Mouse (Mus musculus) adrenal gland, adult 2 months (tissue): ENCODE measurements around the gene Sac3d1. TPM values are rescaled to one million over a fixed set of nuclear protein-coding genes. Genes with fewer than 3 reads are reported as not detected.
"Not testable (repeated sequence)": the region's sequence is repeated elsewhere in the genome, so short reads cannot be mapped to it uniquely, and the experiment has no call there.

Source experiments
- DNase-seq: peaks from one replicate; pipeline ENCODE4 v3.0.0; 2021
- long read RNA-seq: library from polyadenylated mRNA; stranded (forward); transcript quantifications from one replicate; pipeline ENCODE4 v2.0.0, GENCODE M21; 2021
- polyA plus RNA-seq: library from polyadenylated mRNA; depleted of rRNA; stranded (reverse); fragments of >200 nt; gene quantifications from 2 replicates; pipeline ENCODE4 v1.2.3, GENCODE M21; 2012; rRNA removed
- total RNA-seq, 2 experiments: library from RNA; stranded (reverse); gene quantifications; 2 replicates each; pipeline ENCODE4 v1.2.3; 2021

The Sac3d1 gene
- total RNA-seq (10 to 100 TPM; 15.7 to 16.5 TPM), polyA plus RNA-seq (92.6 and 97.2 TPM in 2 replicates)
- long read RNA-seq, transcript Sac3d1-201 (2 exons, 1,442 nt): major isoform, 25 of 26 reads
- long read RNA-seq, partial matches to known transcripts: 0 of 26 reads
- long read RNA-seq, other reads (novel, unspliced or antisense): 1 of 26 reads

DNA sequence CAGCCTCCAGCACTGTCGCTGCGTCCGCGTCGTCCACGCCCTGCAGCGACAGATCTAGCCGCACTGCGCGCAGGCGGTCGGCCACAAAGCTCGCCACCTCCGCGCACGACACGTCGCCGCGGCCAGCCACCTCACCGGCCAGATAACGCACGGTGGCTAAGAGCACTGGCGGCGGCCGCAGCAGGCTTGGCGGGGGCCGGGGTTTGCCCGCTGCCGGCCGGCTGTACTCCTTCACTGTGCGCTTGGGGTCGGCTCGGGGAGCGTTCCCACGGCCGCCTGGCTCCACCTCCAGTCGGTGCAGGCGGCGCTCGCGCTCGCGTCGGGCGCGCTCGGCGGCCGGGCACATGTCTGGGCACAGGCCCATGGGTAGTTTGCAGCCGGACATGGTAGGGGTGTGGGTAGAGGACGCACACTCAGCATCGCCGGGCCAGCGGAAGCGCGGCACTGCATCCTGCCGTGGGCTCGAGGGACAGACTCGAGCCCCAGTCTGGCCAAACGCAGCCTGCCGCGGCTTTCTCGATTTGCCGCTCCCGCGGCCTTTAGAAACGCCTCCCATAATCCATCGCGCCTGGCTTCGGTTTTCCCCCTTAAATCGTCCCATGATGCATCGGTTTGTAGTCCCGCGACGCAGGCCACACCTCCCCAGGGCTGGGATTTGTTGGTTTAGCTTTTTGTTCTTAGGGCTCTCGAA, at the start of gene Sac3d1:
Sac3d1 (minus strand) TSS at position 665 of the 691 bp plus-strand sequence.
- DNase-seq: peak; percentile 94

DNA sequence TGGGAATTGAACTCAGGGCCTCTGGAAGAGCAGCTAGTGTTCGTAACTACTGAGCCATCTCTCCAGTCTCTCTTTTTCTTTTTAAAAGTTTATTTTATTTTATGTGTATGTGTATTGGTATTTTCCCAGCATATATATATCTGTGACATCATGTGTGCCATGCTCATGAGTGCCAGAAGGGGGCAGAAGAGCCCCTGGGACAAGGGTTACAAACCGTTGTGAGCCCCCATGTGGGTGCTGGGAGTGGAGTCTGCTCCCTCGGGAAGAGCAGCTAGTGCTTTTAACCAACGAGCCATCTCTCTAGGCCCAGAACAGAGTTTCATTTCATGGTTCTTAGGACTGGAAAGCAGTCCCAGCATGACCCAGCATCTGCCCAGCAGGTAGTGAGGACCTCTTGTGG, 48.3 kb upstream of the Sac3d1 start:
- no peak for DNase-seq

DNA sequence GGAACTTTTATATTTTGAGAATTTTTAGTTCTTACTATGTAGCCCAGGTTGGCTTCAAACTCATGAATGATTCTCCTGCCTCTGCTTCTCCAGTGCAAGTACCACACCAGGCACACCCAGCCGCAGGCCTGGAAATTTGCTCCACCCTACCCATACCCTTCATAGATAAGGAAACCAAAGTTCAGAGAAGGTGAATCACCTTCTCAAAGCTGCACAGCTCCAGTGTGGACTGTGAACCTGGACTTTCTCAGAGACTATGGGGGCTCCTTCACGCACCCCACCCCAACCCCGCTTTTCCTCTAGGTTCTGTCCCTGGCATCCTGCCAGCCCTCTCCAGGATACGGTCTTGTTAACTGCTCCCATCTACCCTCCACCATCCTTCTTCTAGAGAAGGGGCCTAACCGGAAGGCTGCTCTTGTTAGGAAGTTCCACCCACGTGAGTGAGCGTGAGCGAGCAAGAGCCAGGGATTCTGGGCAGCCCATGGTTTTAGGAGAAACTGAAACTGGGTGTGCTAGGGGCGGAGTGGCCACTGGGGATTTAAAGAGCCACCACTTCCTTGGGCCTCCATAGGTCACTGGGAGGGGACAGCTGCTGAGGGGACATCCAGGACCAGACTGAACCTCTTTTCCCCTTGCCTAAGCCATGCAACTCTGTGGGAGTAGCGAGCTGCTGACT, 45.6 kb upstream of the Sac3d1 start:
- DNase-seq: peak; percentile 55

DNA sequence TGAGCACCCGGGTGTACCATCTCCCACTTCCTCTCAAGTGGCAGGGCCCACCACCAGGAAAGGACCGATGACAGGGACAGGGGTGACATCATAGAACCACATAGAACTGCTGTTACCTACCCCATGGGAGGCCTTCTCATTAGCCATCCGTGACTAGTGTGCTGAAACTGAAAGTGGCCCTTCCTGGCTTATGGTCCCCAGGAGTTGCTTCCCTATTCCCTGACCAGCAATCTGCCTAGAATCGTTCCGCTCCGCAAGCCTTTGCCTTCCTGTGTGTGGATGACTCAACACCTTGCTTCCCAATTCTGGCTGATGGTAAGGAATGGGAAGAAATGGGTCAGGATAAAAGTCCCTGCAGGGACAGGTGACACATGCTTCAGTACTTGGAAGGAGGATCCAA, 38.8 kb upstream of the Sac3d1 start:
- no peak for DNase-seq

DNA sequence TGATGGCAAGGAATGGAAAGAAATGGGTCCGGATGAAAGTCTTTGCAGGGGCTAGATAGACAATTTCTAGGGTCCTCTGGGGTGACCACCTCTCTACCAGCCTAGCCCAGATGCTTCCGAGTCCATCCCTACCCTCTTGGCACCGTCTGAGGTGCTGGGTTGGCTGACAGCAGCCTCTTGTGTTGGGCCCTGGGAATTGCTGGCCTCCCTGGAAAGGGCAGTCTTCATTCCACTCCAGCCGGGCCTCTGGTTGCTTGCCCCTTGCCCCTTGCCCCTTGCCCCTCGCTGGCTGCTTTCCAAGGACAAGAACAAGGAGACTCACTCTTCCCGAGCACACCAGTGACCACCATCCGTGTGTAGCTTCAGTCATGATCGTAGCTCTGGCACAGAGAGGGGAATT, 37.9 kb upstream of the Sac3d1 start:
- no peak for DNase-seq

- DNase-seq: no peak
These were observed 36.7 kb upstream of the Sac3d1 start for GRCm38 (mm10) chr19:6155174-6155573.

- no peak for DNase-seq
These were observed 26.4 kb upstream of the Sac3d1 start for GRCm38 (mm10) chr19:6144842-6145241.

- peak; percentile 83 for DNase-seq
These were observed 22.9 kb upstream of the Sac3d1 start, which contains the start of gene Arl2 for GRCm38 (mm10) chr19:6141394-6141749. TSS of gene Arl2 (minus strand) at chr19:6141548.

GRCm38 (mm10) chr19:6140678-6141393, 22.4 kb upstream of the Sac3d1 start, which contains the start of gene Batf2:
TSS of gene Batf2 (plus strand) at chr19:6140983.
- DNase-seq: peak; percentile 94

DNA sequence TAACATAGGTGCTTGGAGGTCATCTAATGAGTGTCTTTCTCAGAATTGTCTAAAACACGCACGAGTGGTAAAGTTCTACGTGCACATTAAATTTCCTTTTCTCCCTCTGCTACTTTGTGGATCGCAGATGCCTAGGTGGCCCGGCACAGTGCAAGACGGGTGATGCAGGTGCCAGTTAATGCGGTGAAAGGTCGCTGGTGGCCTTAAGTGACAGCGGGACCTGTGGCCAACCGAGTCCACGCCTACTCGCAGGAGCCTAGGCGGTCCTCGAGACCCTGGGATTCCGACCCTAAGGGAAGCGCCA, 21.9 kb upstream of the Sac3d1 start:
- DNase-seq: no peak

DNA sequence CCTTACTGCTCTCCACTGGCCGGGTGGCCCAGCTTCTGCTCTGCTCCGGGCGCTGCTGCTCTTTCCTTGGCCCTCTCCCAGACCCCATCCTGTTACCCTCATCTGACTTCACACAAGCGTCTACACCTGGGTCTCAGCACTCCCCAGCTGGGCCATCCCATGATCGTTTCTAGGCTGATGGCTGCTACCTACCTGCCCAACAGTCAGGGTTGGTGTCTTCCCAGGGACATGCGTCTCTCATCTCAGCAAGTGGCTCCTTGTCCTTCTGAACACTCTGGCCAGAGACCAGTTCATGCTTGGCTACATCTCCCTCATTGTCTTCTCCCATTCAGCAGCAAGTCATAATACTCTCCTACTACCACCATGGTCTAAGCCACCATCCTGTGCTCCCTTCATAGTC, 21.3 kb upstream of the Sac3d1 start:
- no peak for DNase-seq

- no peak for DNase-seq
These were observed 17.9 kb upstream of the Sac3d1 start for GRCm38 (mm10) chr19:6136397-6136796.

DNA sequence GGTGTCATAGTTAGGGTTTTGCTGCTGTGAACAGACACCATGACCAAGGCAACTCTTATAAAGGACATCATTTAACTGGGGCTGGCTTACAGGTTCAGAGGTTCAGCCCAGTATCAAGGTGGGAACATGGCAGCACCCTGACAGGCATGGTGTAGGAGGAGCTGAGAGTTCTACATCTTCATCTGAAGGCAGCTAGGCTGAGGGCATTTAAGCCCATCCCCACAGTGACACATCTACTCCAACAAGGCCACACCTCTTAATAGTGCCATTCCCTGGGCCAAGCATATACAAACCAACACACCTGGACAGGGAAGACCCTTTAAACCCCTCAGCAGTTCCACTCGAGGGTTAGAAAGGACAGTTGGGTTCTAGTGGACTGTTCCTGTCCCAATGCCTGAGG, 14.7 kb upstream of the Sac3d1 start:
- DNase-seq: not testable (repeated sequence)

DNA sequence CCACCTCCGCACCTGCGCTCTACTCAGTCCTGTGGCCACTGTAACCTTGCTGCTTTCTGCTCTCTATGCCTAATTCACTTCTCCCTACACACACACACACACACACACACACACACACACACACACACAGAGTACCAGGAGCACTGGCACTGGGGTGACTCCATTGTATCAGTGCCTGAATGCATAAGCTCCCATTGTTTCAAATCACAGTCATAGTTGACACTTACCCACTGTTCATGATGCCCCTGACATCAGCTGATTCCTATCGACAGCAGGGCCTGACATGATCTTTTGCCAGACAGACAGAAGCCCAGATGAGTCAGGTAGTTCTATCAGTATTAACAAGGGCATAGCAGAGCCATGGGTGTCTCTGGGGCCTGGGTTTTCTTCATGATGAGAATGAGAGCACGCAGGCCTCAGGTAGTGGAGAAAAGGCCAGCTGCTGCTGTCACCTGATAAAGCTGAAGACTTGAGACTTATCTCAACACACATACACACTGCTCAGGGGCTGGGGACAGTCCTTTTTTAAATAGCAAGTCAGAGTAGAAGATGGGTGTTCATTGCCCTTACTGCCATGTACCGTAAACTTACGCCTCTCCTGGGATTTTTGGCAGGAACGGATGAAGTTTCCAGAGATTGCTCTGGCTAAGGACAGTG, 13.8 kb upstream of the Sac3d1 start:
- DNase-seq: no peak

- not testable (repeated sequence) for DNase-seq
These were observed 12.1 kb upstream of the Sac3d1 start for GRCm38 (mm10) chr19:6130414-6131128.

GRCm38 (mm10) chr19:6127760-6128341, 9.4 kb upstream of the Sac3d1 start, which contains the start of gene Snx15:
TSS of gene Snx15 (minus strand) at chr19:6128304.
- peak; percentile 97 for DNase-seq

DNA sequence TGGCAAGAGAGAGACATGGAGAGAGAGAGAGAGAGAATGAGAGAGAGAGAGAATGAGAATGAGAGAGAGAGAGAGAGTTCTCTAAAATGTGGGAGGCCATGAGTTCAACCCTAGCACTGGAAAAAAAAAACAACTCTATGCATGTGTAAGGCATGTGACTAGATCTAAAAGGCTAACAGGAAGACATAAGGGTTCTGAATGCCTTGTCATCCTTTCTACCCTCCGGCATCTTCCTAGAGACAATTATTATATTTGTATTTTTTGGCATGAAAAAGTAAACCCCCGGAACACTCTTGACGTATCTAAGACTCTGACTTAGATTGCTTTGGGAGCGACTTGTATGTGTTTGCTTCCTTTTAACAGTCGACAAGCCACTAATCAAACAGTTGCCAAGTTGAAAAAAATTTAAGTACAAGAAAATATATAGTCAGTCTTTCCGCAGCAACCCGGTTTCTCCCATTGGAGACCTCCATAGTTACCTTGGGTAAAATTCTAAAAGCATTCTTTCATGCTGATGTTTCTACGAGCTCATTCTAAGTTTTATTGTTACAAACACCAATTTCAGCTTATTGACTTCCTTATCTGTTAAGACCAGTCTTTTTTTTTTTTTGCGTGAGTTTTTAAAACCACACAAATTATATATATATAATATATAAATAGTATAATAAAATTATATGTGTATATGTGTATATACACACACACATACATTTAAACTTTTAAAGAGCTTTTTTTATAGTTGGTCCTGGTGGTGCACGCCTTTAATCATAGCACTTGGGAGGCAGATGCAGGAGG, 8.5 kb upstream of the Sac3d1 start:
- no peak for DNase-seq

GRCm38 (mm10) chr19:6126289-6126688, 7.8 kb upstream of the Sac3d1 start:
- DNase-seq: no peak

GRCm38 (mm10) chr19:6124898-6125297, 6.4 kb upstream of the Sac3d1 start:
- DNase-seq: no peak

GRCm38 (mm10) chr19:6123330-6123729, 4.9 kb upstream of the Sac3d1 start:
- DNase-seq: no peak
